Mouse (Mus musculus) hematopoietic stem cell, adult 5-6 weeks (primary cell): ENCODE data around the gene Tm7sf2. TPM values are rescaled to one million over a fixed set of nuclear protein-coding genes. Genes with fewer than 3 reads are reported as not detected.
"Not testable (repeated sequence)": the region's sequence is repeated elsewhere in the genome, so short reads cannot be mapped to it uniquely, and the experiment has no call there.

Experiments
- ATAC-seq, 2 experiments: fragments of 125-278 bp in 1 of 2; replicated peaks in 1 of 2; 2 replicates each; pipeline ENCODE4 v1.8.0; 2016 to 2017; ENCODE audit warnings: inconsistent platforms in 2 of 2, mild to moderate bottlenecking in 2 of 2, moderate number of reproducible peaks in 2 of 2, low read depth in 1 of 2, moderate TSS enrichment in 1 of 2; ENCODE audit not compliant: low FRiP score in 2 of 2, poor library complexity in 2 of 2, severe bottlenecking in 2 of 2, insufficient read depth in 1 of 2, low TSS enrichment in 1 of 2
- total RNA-seq: library from RNA; stranded (forward); fragments of 172-1452, 232-1000 nt; gene quantifications from 2 replicates; pipeline ENCODE4 v1.2.3, GENCODE M21; 2017

Tm7sf2 gene
- total RNA-seq, 1 experiment from 2014 or later, result 1.3 TPM

GRCm38 (mm10) chr19:6048681-6049410 is 19.3 kb downstream of the Tm7sf2 start:
- no peak for ATAC-seq

GRCm38 (mm10) chr19:6047899-6048166 is 20.3 kb downstream of the Tm7sf2 start:
- no peak for ATAC-seq

GRCm38 (mm10) chr19:6047154-6047898 is 20.8 kb downstream of the Tm7sf2 start:
- ATAC-seq, result peak in 1 of 2 experiments; percentile 2; a peak in 1 of 4 replicates

GRCm38 (mm10) chr19:6046294-6047153 is 21.6 kb downstream of the Tm7sf2 start, which contains the start of gene Syvn1:
Gene Syvn1, plus strand, starts transcription at chr19:6046576.
- ATAC-seq, result peak; percentile 86

GRCm38 (mm10) chr19:6045366-6046293 is 22.5 kb downstream of the Tm7sf2 start:
- peak in 1 of 2 experiments; percentile 12; a peak in 1 of 4 replicates for ATAC-seq

GRCm38 (mm10) chr19:6044102-6044501 is 24.1 kb downstream of the Tm7sf2 start:
- ATAC-seq, result not testable (repeated sequence)

- no peak for ATAC-seq
Observed at GRCm38 (mm10) chr19:6042293-6042692, 25.9 kb downstream of the Tm7sf2 start.

GRCm38 (mm10) chr19:6040002-6040401 is 28.2 kb downstream of the Tm7sf2 start:
- no peak for ATAC-seq

GRCm38 (mm10) chr19:6038326-6038725 is 29.8 kb downstream of the Tm7sf2 start:
- no peak for ATAC-seq

GRCm38 (mm10) chr19:6037695-6038094 is 30.5 kb downstream of the Tm7sf2 start:
- ATAC-seq, result no peak

- no peak; a peak in 1 of 4 replicates for ATAC-seq
Observed at GRCm38 (mm10) chr19:6035966-6036585, 32.1 kb downstream of the Tm7sf2 start.

- no peak for ATAC-seq
Observed at GRCm38 (mm10) chr19:6030520-6031280, 37.5 kb downstream of the Tm7sf2 start.

GRCm38 (mm10) chr19:6029426-6029825 is 38.7 kb downstream of the Tm7sf2 start:
- no peak for ATAC-seq

- ATAC-seq, result no peak
Observed at GRCm38 (mm10) chr19:6028991-6029390, 39.2 kb downstream of the Tm7sf2 start.

- ATAC-seq, result no peak
Observed at GRCm38 (mm10) chr19:6023930-6024329, 44.2 kb downstream of the Tm7sf2 start.

GRCm38 (mm10) chr19:6023059-6023458 is 45.1 kb downstream of the Tm7sf2 start:
- no peak for ATAC-seq
